Mouse (Mus musculus): ENCODE data around the gene Spata5.
"Not testable (repeated sequence)": the region's sequence is repeated elsewhere in the genome, so short reads cannot be mapped to it uniquely, and the experiment has no call there.

The Spata5 gene

DNA sequence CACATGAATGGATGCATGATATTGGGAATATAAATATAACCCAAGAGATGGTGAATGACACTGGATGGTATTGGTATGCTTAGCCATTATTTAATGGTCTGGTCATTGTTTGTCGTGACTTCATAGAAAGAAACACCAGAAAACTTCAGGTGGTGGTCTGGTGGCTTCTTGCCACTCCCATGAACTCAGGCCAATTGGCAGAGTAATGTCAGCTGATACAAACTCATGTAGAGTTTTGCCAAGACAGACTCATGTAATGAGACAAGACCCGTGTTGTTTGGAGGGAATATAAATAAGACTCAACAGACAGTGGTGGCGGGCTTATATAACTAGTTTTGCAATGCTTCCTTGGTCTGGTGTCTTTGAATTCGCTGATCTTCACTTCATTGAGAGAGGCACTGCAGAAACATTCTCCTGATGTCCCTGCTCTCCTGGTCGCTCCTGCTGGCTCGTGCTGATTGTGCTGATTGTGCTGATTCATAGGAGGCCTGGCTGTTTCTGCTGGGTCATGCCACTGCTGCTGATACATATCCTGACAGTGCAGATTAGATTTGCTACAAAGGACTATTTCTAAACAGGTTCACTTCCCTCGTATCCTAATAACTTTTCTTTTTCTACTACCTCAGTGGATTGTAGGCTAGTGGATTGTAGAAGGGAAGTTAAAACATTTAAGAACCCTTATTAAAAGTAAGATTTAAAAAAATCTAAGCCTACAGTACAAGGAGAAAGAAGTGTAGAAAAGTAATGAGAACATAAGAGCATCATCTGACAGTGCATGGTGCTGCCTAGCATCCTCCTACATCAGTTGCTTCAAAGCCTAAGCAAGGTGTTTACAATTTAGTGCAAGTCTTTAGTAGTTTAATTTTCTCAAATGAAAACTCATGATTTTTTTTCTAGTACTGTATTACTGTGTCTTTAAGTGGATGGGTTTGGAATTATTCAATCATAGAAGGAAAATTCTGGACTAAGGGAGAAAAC, 90.6 kb downstream of the Spata5 start:
- DNase-seq (ENCODE audit: low spot score): no peak

DNA sequence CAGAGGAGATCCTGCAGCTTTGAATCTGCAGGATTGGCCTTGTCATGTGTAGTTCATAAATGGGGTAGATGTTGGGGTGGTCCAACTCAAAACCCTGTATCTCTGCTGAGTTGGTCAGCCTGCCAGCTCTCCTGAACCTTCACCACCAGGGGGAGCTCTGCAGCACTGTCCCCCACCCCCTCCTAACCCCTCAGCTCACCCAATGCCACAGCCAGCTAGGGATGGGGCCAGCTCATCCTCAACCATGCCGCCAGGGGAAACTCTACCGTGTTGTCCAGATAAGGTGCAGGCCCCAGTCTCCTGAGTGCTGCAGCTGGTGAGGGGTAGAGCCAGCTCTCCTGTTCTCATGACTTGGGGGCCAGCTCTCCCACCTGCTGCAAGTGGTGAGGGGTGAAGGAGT, 95.8 kb downstream of the Spata5 start:
- no peak for DNase-seq (ENCODE audit: low spot score)

DNA sequence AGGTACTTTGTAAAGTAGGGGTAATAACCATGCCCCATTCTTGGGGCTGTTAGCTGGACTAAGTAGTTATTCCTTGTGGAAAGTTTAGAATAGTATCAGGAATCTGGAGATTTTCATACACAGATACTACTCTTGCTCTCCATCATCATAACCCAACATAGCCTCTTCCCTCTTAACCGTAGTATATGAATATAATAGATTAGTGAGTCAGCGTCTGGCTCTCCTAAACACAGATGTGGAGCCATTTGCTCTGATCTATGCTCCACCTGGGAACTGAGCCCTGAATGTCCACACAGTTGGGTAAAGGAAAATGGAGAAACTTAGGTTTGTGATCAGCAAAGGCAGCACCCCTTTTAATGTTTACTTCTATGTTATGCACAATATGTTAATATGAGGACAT, 96.7 kb downstream of the Spata5 start:
- DNase-seq (ENCODE audit: low spot score): no peak

DNA sequence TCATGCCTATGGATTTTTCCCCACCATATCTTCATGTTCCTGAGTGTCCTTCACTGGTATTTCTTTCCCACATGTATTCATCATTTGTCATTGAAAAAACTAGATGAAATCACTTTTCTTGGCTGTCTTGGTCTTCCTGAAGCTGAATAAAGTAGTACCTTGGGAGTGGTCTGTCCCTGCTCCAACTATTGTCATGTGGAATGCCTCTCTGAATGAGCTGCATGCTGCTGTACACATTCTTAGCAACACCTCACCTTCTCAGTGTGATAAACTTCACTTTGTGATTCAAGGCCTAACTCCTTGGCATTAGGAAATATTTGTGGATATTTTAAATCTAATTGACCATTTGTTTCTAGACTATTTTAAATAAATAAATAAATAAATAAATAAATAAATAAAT, 98.9 kb downstream of the Spata5 start:
- DNase-seq (ENCODE audit: low spot score): no peak

DNA sequence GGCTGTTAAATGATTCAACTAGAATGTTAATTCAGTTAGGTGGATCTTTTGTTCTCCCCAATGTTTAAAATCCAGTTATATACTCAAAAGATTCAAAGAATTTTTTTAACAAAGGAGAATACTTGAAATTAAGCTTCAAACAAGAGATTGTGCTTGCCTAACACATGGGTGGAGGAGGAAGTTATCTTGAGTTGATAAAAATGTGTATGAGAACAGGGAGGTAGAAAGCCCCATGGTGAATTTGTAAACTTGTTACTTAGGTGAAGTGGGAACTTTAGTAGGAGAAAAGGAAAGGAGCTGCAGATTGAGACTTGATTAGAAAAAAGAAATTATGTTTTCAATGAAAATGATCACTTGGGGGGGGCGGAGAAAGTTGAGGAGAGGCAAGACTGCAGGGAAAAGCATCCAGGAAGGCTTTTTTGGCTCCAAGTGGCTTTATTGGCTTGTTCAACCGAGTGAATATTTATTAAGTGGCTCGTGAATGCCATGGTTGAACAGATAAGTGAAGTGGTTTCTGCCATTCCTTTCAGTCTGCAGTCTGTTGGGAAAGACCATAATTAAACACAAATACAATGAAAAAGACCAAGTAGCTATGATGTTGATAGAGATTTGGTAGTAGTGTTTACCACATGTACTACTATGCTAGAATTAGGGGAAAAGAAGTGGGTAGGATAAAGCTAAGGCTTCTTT, 100.8 kb downstream of the Spata5 start:
- DNase-seq (ENCODE audit: low spot score): no peak

DNA sequence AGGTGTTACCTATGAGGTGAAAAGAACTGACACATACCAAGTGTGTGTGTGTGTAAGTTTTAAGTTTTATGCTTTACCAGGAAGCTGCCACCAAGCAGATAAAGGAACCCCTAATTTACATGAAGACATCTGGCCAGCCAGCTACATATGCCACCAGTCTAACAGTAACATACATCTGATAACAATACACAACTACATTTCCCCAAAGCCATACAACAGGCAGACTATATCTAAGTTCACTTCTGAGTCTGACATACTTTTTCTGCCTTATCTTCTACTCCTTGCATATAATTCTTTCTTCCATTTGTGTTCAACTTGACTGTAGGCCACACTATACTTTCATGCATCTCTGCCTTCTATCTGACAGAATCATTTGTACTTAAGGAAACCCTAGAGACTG, 112.4 kb downstream of the Spata5 start:
- DNase-seq (ENCODE audit: low spot score): no peak

DNA sequence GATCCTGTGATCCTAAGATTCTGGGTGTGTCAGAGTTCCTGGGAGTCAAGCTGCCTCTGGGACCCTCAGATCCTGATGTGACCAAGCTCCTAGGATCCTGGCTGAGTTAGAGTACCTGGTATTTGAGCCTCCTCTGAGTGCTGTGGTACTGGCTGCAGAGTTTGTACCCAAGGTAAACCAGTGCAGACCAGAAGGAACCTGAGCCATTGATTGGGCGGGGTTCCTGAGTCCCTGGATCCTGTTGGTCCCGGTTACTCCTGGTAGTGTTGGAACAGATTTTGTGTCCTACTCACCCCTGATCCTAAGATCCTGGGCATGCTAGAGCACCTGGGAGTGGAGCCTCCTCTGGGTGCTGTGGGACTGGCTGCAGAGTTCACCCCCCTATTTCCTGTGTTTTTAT, 121.0 kb downstream of the Spata5 start:
- DNase-seq (ENCODE audit: low spot score): not testable (repeated sequence)

DNA sequence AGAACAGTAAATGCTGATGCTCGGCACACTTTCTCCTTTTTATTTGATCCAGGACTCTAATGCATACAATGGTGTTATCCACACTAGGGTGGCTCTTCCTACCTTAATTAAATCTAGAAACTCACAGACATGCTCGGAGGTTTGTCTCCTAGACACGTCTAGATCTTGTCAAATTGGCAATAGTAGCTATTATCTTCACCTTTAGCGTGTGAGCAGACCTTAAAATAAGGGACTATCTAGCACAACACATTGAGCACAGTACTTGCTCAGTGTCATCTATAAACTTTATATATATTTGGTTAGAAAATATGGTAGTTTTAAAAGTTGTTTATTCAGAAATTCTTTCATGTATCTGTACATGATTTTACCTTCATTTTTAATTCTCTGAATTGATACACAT, 126.7 kb downstream of the Spata5 start:
- no peak for DNase-seq (ENCODE audit: low spot score)

DNA sequence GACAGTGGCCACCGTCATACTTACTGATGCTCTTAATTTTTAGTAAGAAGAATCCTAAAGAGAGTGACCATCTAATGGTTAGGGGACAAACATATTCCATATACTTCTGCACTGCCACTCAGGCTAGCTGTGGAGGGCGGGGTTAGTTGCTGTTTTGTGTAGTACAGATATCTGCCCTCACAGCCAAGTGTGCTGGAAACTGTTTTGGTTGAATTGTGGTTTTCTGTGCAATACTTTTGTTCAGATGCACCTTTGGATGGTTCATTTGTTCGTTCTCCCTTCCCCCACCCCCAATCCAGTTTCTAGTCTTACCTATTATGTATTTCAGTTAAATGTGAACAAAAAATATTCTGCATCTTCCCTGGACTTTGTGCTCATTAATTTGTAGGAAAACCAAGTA, 130.5 kb downstream of the Spata5 start:
- no peak for DNase-seq (ENCODE audit: low spot score)

DNA sequence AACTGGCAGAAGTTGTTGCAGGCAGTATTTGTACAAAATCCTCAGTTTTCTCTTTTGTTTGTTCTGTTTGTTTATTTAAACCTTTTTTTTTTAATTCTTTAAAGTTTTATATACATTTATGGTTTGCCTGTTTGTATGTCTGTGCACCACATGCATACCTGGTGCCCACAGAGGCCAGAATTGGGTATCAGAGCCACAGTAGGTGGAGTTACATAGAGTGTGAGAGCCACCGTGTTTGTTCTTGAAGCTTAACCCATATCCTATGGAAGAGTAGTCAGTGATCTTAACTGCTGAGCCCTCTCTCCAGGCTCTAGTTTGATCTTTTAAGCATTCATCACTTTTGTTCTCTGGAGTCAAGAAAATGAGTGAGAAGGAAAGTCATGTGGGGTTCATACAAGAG, 130.9 kb downstream of the Spata5 start:
- DNase-seq (ENCODE audit: low spot score): no peak

DNA sequence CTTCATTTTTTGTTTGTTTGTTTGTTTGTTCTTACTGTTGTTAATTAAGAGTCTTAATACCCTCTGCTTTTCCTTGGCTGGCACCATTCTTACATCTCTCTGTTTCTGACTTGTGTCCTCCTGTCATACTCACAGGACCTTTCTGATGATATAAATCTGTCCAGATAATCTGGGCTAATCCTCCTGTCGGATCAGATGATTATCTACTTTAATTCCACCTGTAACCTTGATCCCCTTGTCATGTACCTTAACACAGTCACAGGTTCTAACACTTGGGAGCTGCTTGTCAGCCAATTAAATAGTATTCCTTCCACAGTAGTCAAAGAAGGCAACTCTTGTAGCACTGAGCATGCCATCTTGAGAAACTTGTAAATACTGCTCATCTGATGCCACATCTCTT, 131.8 kb downstream of the Spata5 start:
- no peak for DNase-seq (ENCODE audit: low spot score)

DNA sequence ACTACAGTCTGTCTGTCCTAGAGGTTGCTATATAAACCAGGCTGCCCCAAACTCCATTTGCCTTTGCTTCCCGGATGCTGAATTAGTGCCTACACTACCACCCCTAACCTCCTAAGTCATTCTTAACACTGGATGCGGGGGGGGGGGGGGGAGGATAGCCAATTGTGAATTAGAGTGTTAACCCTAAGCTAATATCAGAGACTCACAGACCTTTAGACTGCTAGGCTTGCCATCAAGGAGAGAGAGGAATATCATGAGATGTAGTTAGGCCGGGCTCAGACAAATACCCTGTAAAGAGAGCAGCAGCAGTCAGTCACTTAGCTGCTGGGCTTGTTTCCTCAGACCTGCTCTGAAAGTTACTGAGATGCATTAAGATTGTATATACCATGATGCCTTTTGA, 132.5 kb downstream of the Spata5 start:
- no peak for DNase-seq (ENCODE audit: low spot score)

DNA sequence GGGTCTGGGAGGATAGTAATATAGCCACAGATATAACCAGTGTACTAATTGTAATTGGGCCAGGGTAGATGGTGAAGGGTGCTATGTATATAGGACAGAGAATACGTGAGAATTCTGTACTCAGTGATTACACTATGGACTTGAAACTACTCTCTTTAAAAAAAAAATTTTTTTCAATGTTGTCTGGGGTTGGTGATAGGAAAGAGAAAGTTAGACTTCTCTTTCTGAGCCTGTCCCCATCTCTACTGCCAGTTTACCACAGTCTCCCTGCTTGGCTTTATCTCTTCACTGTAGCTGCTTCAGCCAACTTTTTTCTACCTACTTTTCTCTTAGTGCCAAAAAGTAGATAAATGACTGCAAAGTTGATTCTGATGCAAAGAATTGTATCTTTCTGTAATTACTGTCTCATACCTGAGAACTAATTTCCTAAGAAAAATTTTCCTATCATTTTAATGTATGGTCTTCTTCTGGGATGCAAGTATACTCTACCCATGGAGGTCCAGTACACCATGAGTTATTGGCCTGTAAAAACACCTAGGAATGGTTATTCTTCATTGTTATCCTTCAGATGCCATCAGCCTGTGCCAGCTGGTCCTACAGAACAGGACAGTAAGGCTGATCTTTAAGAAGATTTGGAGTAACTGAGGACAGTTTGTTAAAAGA, 133.8 kb downstream of the Spata5 start:
- DNase-seq (ENCODE audit: low spot score): no peak

DNA sequence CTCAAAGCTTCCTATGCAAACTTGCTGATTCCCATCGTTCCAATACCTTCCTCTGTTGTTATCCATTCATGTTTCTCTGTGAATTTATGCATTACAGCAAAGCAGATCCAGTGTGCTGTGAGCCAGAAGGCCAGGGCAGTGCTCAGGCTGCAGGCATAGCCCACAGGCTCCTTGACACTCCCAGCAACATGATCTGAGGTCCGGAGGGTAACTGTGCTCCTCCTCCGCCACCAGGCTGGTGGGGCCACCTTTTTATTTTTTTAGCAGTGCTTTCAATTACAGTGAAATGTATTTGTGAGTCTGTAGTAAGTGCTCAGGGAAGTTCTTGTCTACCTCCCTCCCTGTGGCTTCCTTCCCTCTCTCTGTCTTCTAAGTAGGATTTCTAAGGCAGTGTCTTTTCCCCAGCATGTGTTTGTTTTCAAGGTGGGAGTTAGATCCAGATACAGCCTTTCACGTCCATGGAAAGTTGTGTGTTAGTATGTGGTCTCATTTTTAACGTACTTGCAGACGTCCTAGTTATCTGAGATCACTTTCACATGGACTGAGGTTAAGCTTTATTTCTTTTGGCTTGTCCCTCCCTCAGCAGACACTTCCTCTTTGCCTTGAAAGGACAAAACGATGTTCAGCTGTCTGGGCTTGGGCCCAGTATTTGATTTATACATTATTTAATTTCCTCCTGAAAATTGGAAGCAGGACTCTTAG, 136.9 kb downstream of the Spata5 start:
- no peak for DNase-seq (ENCODE audit: low spot score)

DNA sequence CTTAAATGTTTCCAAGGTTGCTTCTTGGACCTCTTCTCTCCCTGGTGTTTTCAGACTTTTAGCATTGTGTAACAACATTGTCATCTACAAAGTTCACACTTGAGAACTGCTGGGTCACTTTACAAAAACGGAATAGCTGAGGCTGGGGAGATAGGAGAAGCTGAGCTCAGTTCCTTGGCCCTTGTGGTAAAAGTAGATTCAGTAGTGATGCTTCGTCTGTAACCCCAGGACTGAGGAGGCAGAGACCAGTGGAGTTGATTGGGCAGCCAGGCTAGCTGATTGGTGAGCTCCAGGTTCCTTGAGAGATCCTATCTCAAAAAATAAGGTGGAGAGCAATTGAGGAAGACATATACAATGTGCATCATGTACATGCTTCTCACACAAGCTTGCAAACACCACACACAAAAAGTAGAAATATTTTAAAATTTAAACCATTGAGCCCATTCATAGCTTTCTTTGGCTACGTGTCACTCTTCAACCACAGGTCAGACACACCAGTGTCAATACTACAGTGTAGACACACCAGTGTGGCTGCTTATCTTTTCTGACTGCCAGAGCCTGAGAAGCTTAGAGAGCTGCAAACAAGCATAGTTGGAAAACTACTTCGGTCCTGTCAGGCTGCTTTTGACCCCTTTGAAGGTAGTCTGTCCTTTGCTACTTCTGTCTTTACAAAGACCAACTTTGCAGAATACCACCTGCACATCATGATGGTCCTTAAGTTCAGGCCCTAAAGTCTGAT, 138.2 kb downstream of the Spata5 start:
- no peak for DNase-seq (ENCODE audit: low spot score)

DNA sequence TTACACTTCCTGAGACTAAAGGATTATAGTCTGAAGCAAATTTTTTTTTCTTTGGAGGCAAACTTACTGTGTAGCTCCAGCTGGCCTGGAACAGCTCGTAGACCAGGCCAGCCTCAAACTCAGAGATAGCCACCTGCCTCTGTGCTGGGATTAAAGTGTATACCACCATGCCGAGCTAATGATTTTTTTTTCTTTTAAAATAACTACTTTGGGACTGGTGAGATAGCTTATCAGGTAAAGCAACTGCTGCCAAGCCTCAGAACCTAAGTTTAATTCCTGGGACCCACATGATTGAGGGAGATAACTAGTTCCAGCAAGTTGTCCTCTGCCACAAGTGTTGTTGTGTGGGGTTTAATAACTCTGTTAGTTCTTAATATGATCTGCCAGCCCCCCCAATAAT, 139.6 kb downstream of the Spata5 start:
- no peak for DNase-seq (ENCODE audit: low spot score)

DNA sequence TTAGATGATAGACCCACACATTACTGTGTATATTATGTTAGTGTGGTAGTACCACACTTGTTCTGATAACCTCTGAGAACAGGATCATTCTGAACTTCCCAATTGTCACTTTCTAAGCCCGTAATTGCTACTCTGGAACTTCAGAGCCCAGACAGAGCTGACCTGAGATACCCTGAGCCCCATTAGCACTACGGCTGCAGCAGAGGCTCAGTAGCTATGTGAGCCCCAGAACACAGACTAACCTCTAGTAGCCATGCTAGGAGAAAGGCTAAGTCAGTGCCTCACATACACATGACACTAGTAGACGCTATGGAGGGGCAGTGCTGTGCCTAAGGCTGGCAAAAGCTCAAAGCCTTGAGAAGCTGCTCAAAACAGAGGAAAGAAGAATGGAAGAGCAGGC, 141.8 kb downstream of the Spata5 start:
- no peak for DNase-seq (ENCODE audit: low spot score)

DNA sequence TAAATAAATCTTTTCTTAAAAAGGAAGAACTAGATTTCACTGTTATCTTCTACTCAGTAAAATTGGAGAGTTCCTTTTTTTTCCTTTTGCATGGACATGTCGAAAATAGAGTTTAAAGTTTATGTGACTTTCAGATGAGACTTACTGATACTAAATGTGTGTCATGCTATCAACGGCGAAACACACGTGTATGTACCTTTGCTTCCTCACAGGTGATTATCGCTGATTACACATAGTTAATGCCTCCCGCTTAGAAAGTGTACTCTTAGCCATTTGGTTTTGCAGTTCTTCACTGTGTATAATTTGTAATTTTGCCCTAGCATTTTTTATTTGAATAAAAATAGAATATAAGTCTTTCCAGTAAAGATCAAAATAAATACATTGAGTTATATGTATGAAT, 146.4 kb downstream of the Spata5 start:
- no peak for DNase-seq (ENCODE audit: low spot score)

DNA sequence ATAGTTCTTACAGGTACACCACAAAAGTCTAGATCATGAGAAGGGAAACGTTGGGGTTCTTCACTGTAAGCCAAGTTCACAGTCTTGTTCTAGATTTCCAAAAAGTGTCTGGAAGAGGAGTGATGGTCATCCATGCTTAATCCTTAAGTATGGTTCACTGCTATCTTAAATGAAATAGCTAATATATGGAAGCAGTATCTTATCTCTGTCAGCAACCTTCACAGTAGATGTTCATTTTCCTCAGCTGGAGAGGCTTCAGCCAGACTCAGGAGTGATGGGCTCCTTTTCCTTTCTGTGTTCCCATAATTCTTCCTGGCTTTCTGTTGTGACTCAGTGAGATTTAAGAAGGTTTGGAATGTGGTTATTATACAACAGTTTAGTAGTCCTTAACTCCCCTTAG, 147.8 kb downstream of the Spata5 start:
- no peak for DNase-seq (ENCODE audit: low spot score)

DNA sequence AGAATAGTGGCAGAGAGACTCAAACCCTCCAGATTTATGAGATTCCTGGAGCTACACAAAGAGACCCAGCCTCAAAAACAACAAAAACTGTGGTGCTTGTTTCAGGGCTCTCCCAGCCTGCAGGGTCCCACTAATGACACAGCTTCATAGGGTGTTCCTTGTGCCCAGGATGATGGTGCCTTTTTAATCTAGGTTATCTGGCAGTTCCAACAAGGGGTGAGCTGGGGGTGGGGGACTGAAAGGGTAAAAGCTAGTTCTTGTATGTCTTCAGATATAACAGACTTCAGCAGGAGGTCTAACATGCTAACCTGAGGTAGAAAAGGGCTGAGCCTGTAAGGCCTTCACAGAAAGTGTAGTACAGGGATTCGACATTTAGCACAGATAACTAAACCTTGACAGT, 149.1 kb downstream of the Spata5 start:
- DNase-seq (ENCODE audit: low spot score): no peak

Measured in left cerebral cortex, adult 11 months (tissue).